Mouse (Mus musculus) forebrain, embryonic 13.5 days (tissue): Measurements from ENCODE around the gene Igdcc3. TPM values are rescaled to one million over a fixed set of nuclear protein-coding genes. Genes with fewer than 3 reads are reported as not detected.

Experiments
- ATAC-seq: fragments of 200-750 bp; cut with Nextera tagmentation; 2 replicates; pipeline ENCODE4 v1.8.0; 2017
- H3K27ac ChIP-seq: fragments of 300-500 bp; sonication (generic); 2 replicates; pipeline ENCODE4 v1.5.1; 2015; ENCODE audit warnings: inconsistent platforms, mild to moderate bottlenecking, moderate library complexity
- H3K27me3 ChIP-seq: fragments of 300-500 bp; sonication (generic); 2 replicates; pipeline ENCODE4 v1.6.1; 2015; ENCODE audit warnings: mild to moderate bottlenecking, inconsistent platforms
- H3K36me3 ChIP-seq: fragments of 300-500 bp; sonication (generic); 2 replicates; pipeline ENCODE4 v1.6.1; 2015; ENCODE audit warnings: mild to moderate bottlenecking, inconsistent platforms; ENCODE audit not compliant: poor library complexity, severe bottlenecking
- H3K4me1 ChIP-seq: fragments of 300-500 bp; sonication (generic); 2 replicates; pipeline ENCODE4 v1.6.1; 2015; ENCODE audit warnings: inconsistent platforms
- H3K4me2 ChIP-seq: fragments of 300-500 bp; sonication (generic); 2 replicates; pipeline ENCODE4 v1.6.1; 2015; ENCODE audit warnings: inconsistent platforms, mild to moderate bottlenecking, moderate library complexity
- H3K4me3 ChIP-seq: fragments of 300-500 bp; sonication (generic); 2 replicates; pipeline ENCODE4 v1.5.1; 2015; ENCODE audit warnings: mild to moderate bottlenecking, inconsistent platforms
- H3K9ac ChIP-seq: fragments of 300-500 bp; sonication (generic); 2 replicates; pipeline ENCODE4 v1.6.1; 2015; ENCODE audit warnings: mild to moderate bottlenecking, inconsistent platforms
- H3K9me3 ChIP-seq: fragments of 300-500 bp; sonication (generic); replicated peaks from 2 replicates; pipeline ENCODE4 v1.6.1; 2016; ENCODE audit warnings: inconsistent platforms
- WGBS: fragments of 180-500 bp; shearing (Covaris S2); methylation state at CpG from one replicate; pipeline ENCODE4 v1.1.7; 2015; 5-methylcytosine and 5-hydroxymethylcytosine counted together
- polyA plus RNA-seq: library from polyadenylated mRNA; unstranded; fragments of >200 nt; fragmentation: Nextera tagmentation; extraction: Ambion mirVana; gene quantifications from 2 replicates; pipeline ENCODE4 v1.2.1, GENCODE M21; 2015

The Igdcc3 gene
- 13.2 and 16.0 TPM in 2 replicates for polyA plus RNA-seq

GRCm38 (mm10) chr9:65140936-65141305, at the start of gene Igdcc3:
TSS of gene Igdcc3 (plus strand) at chr9:65141189.
- H3K9ac ChIP-seq: peak within 1 kb of the TSS; percentile 91
- peaks cover 2% of the 10 kb centered on the region; the same call in 1 of the 2 replicates for H3K27me3 ChIP-seq
- no peaks in the 10 kb centered on the region for H3K9me3 ChIP-seq
- H3K36me3 ChIP-seq: peaks cover 22% of the 10 kb centered on the region
- peak; percentile 80 for ATAC-seq
- peak within 1 kb of the TSS; percentile 96 for H3K4me3 ChIP-seq
- peak within 1 kb of the TSS; percentile 96 for H3K27ac ChIP-seq
- peaks cover 47% of the 10 kb centered on the region for H3K4me1 ChIP-seq
- WGBS: 0% methylated on average over 17 of the region's 48 CpGs
- H3K4me2 ChIP-seq: peak within 1 kb of the TSS; percentile 84

GRCm38 (mm10) chr9:65094237-65094636, 46.8 kb upstream of the Igdcc3 start:
- Histone ChIP-seq H3K9ac (no peak overlapping the region), H3K27ac (peak overlapping the region; percentile 22; the same call in 1 of the 2 replicates), H3K4me3 (no peak overlapping the region), H3K4me2 (no peak overlapping the region), H3K4me1 (peaks cover 14% of the 10 kb centered on the region), H3K36me3 (no peaks in the 10 kb centered on the region), H3K9me3 (no peaks in the 10 kb centered on the region), H3K27me3 (no peaks in the 10 kb centered on the region)
- 38% methylated on average over 6 of the region's 6 CpGs for WGBS
- ATAC-seq: peak; percentile 67; the same call in 1 of the 2 replicates

GRCm38 (mm10) chr9:65100991-65101685, 39.9 kb upstream of the Igdcc3 start, which contains the start of gene Igdcc4:
TSS of gene Igdcc4 (plus strand) at chr9:65101486.
- no peak for ATAC-seq
- Histone ChIP-seq H3K4me2 (peak within 1 kb of the TSS; percentile 98), H3K4me1 (peaks cover 28% of the 10 kb centered on the region), H3K4me3 (peak within 1 kb of the TSS; percentile 84), H3K27ac (peak within 1 kb of the TSS; percentile 73), H3K27me3 (no peaks in the 10 kb centered on the region), H3K36me3 (no peaks in the 10 kb centered on the region), H3K9me3 (0 out of 2 replicates have a peak, but pooled peaks cover 7% of the 10 kb centered on the region), H3K9ac (peak within 1 kb of the TSS; percentile 90)
- WGBS: 1% methylated on average over 61 of the region's 76 CpGs

GRCm38 (mm10) chr9:65101686-65102376, 39.2 kb upstream of the Igdcc3 start:
- H3K27me3 ChIP-seq: no peaks in the 10 kb centered on the region
- no peaks in the 10 kb centered on the region for H3K36me3 ChIP-seq
- H3K4me1 ChIP-seq: peaks cover 28% of the 10 kb centered on the region
- peak; percentile 74 for ATAC-seq
- H3K27ac ChIP-seq: peak overlapping the region; percentile 73
- peak overlapping the region; percentile 98 for H3K4me2 ChIP-seq
- 0 out of 2 replicates have a peak, but pooled peaks cover 7% of the 10 kb centered on the region for H3K9me3 ChIP-seq
- peak overlapping the region; percentile 90 for H3K9ac ChIP-seq
- under 1% methylated on average over 39 of the region's 39 CpGs for WGBS
- H3K4me3 ChIP-seq: peak overlapping the region; percentile 84

- 2% methylated on average over 36 of the region's 36 CpGs for WGBS
- Histone ChIP-seq H3K4me3 (peak overlapping the region; percentile 84), H3K9me3 (0 out of 2 replicates have a peak, but pooled peaks cover 7% of the 10 kb centered on the region), H3K4me1 (peaks cover 28% of the 10 kb centered on the region), H3K27ac (peak overlapping the region; percentile 73), H3K9ac (peak overlapping the region; percentile 90), H3K4me2 (peak overlapping the region; percentile 98), H3K36me3 (no peaks in the 10 kb centered on the region), H3K27me3 (no peaks in the 10 kb centered on the region)
- peak; percentile 79 for ATAC-seq
These were observed 38.4 kb upstream of the Igdcc3 start for GRCm38 (mm10) chr9:65102377-65103172.

DNA sequence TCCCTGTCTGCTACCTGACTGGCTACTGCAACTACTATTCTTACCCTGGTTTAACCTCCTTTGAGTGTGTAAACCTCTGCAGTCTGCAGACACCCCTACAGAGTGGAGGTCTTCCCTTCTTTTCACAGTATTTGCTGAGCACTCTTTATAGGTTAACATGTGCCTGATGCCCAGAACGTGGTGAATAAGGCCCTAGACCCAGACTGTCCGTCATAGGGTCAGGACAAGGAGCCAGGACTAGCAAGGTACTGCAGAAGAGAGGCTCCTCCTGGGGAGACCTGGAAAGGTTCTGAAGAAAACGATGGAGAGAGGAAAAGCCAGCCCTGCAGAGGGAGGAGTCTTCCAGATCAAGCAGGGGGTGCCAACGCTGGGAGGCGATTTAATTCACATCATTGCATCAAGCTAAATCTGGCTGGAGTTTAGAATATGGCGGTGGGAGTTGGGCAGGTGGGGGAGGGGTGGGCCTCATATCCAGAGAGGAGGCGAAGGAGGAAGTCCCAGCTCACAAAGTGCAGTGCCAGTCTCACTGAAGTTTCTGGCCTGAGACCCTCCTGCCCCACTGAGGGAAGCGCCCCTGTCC, 37.7 kb upstream of the Igdcc3 start:
- Histone ChIP-seq H3K36me3 (no peaks in the 10 kb centered on the region), H3K4me2 (peak overlapping the region; percentile 98), H3K9ac (peak overlapping the region; percentile 90), H3K4me1 (peaks cover 30% of the 10 kb centered on the region), H3K9me3 (0 out of 2 replicates have a peak, but pooled peaks cover 7% of the 10 kb centered on the region), H3K4me3 (peak overlapping the region; percentile 84), H3K27ac (peak overlapping the region; percentile 73), H3K27me3 (no peaks in the 10 kb centered on the region)
- ATAC-seq: no peak; the same call in 1 of the 2 replicates
- WGBS: 16% methylated on average over 8 of the region's 8 CpGs

DNA sequence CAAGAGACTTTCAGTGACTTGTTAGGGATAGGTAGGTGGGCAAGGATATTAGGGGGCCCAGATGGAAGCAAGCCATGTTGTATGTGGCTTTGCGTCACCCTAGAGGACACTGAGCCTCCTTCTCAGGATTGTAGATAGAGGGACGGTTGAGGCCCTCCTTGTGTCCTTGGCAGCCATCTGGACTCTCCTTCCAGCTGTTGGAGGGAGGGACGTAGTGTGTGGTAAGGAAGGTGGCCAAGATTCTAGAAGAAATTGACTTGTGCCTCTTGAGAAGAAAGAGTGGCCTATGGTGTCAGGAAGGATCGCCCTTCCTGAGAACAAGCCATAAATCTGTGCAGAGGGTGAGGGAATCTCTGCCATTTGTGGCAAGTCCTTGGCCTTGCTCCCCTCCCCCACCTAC, 34.2 kb upstream of the Igdcc3 start:
- no peaks in the 10 kb centered on the region for H3K9me3 ChIP-seq
- H3K4me1 ChIP-seq: peaks cover 53% of the 10 kb centered on the region
- H3K36me3 ChIP-seq: no peaks in the 10 kb centered on the region
- no peak overlapping the region for H3K4me2 ChIP-seq
- no peaks in the 10 kb centered on the region for H3K27me3 ChIP-seq
- 91% methylated on average over 4 of the region's 4 CpGs for WGBS
- no peak overlapping the region for H3K9ac ChIP-seq
- H3K27ac ChIP-seq: no peak overlapping the region
- no peak for ATAC-seq
- no peak overlapping the region for H3K4me3 ChIP-seq

GRCm38 (mm10) chr9:65107893-65108292, 33.1 kb upstream of the Igdcc3 start:
- Histone ChIP-seq H3K4me1 (peaks cover 42% of the 10 kb centered on the region), H3K4me2 (no peak overlapping the region), H3K9me3 (no peaks in the 10 kb centered on the region), H3K27me3 (no peaks in the 10 kb centered on the region), H3K9ac (no peak overlapping the region), H3K27ac (no peak overlapping the region), H3K36me3 (no peaks in the 10 kb centered on the region), H3K4me3 (no peak overlapping the region)
- no peak for ATAC-seq
- 97% methylated on average over 1 of the region's 1 CpGs for WGBS

- peak; percentile 95 for ATAC-seq
- Histone ChIP-seq H3K27me3 (no peaks in the 10 kb centered on the region), H3K36me3 (peaks cover 2% of the 10 kb centered on the region), H3K9me3 (no peaks in the 10 kb centered on the region), H3K4me3 (peak overlapping the region; percentile 18), H3K27ac (peak overlapping the region; percentile 97), H3K4me1 (peaks cover 29% of the 10 kb centered on the region), H3K9ac (peak overlapping the region; percentile 60), H3K4me2 (peak overlapping the region; percentile 53)
- WGBS: 8% methylated on average over 24 of the region's 24 CpGs
These were observed 31.6 kb upstream of the Igdcc3 start for GRCm38 (mm10) chr9:65109132-65110072.

DNA sequence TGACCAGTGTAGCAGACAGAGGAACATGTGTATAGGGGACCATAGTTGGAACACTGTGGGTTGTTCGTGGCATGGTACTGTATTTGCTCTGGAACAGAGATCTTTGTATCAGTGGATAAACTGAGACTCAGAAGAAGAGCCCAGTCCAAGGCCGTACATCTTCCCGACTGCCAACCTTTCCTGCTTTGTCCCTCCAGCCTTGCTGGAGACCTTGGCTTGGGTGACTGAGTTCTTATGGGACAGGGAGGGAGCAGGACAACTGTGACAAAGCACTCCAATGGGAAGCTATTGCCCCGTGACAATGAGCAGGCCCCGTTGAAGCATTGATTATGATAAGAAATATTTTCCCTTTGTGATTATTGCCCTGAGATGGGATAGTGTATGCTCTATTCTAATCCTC, 29.3 kb upstream of the Igdcc3 start:
- H3K36me3 ChIP-seq: peaks cover 16% of the 10 kb centered on the region
- 94% methylated on average over 5 of the region's 5 CpGs for WGBS
- no peak overlapping the region for H3K4me2 ChIP-seq
- no peak overlapping the region for H3K4me3 ChIP-seq
- H3K27ac ChIP-seq: no peak overlapping the region
- H3K9me3 ChIP-seq: no peaks in the 10 kb centered on the region
- peaks cover 29% of the 10 kb centered on the region for H3K4me1 ChIP-seq
- H3K9ac ChIP-seq: no peak overlapping the region
- no peaks in the 10 kb centered on the region for H3K27me3 ChIP-seq
- ATAC-seq: no peak

GRCm38 (mm10) chr9:65113694-65114093, 27.3 kb upstream of the Igdcc3 start:
- Histone ChIP-seq H3K9me3 (no peaks in the 10 kb centered on the region), H3K9ac (no peak overlapping the region), H3K36me3 (peaks cover 23% of the 10 kb centered on the region), H3K4me2 (no peak overlapping the region), H3K27ac (no peak overlapping the region), H3K27me3 (no peaks in the 10 kb centered on the region), H3K4me1 (peaks cover 23% of the 10 kb centered on the region), H3K4me3 (no peak overlapping the region)
- WGBS: 100% methylated on average over 2 of the region's 2 CpGs
- ATAC-seq: no peak
